Mouse (Mus musculus) MEL (cell line): Measurements from ENCODE around the gene Pole. TPM values are rescaled to one million over a fixed set of nuclear protein-coding genes. Genes with fewer than 3 reads are reported as not detected.

ENCODE experiments used
- DNase-seq: peaks from one replicate; pipeline ENCODE4 v3.0.0; 2011; ENCODE audit warnings: low read depth, low spot score
- H3K27ac ChIP-seq: 2 replicates; pipeline ENCODE4 v1.5.1; 2012; ENCODE audit warnings: low read depth, mild to moderate bottlenecking, control low read depth, low read length, moderate library complexity; ENCODE audit not compliant: control insufficient read depth
- H3K27me3 ChIP-seq, 2 experiments: fragments of 150-350 bp in 1 of 2; sonication (generic) in 1 of 2; 2 replicates each; pipeline ENCODE4 v1.6.1; 2012; ENCODE audit warnings: low read length in 2 of 2, mild to moderate bottlenecking in 2 of 2, improper control_type of control experiment in 1 of 2, moderate library complexity in 1 of 2; ENCODE audit not compliant: insufficient read depth in 2 of 2, control insufficient read depth in 1 of 2
- H3K36me3 ChIP-seq, 2 experiments: 2 replicates each; pipeline ENCODE4 v1.6.1; 2012 to 2014; ENCODE audit warnings: low read length in 2 of 2, improper control_type of control experiment in 1 of 2, inconsistent platforms in 1 of 2, mild to moderate bottlenecking in 1 of 2; ENCODE audit not compliant: insufficient read depth in 2 of 2, control insufficient read depth in 1 of 2
- H3K4me1 ChIP-seq, 2 experiments: fragments of 150-350 bp in 1 of 2; sonication (generic) in 1 of 2; 2 replicates each; pipeline ENCODE4 v1.6.1; 2012; ENCODE audit warnings: low read length in 2 of 2, improper control_type of control experiment in 1 of 2, mild to moderate bottlenecking in 1 of 2; ENCODE audit not compliant: insufficient read depth in 2 of 2, control insufficient read depth in 1 of 2
- H3K4me3 ChIP-seq, 2 experiments: fragments of 150-350 bp in 1 of 2; sonication (generic) in 1 of 2; 2 replicates each; pipeline ENCODE4 v1.5.1; 2012; ENCODE audit warnings: low read depth in 2 of 2, low read length in 2 of 2, mild to moderate bottlenecking in 2 of 2, moderate library complexity in 2 of 2, control low read depth in 1 of 2, improper control_type of control experiment in 1 of 2; ENCODE audit not compliant: control insufficient read depth in 1 of 2, insufficient read depth in 1 of 2
- H3K79me2 ChIP-seq: 2 replicates; pipeline ENCODE4 v1.6.1; 2012; ENCODE audit warnings: mild to moderate bottlenecking, low read length, moderate library complexity; ENCODE audit not compliant: control insufficient read depth, poor library complexity, insufficient read depth
- H3K9ac ChIP-seq: 2 replicates; pipeline ENCODE4 v1.6.1; 2012; ENCODE audit warnings: low read depth, mild to moderate bottlenecking, control low read depth, low read length, moderate library complexity; ENCODE audit not compliant: control insufficient read depth, poor library complexity, severe bottlenecking
- H3K9me3 ChIP-seq: fragments of 150-350 bp; sonication (generic); replicated peaks from 2 replicates; pipeline ENCODE4 v1.6.1; 2012; ENCODE audit warnings: mild to moderate bottlenecking, low read length, improper control_type of control experiment, moderate library complexity; ENCODE audit not compliant: insufficient read depth
- CTCF ChIP-seq, 3 experiments: IDR thresholded peaks in 2 of 3; conservative IDR thresholded peaks in 1 of 3; 2 replicates each; pipeline ENCODE4 v1.5.1; 2011 to 2012; ENCODE audit warnings: low read length in 3 of 3, low read depth in 2 of 3, mild to moderate bottlenecking in 2 of 3, improper control_type of control experiment in 1 of 3, inconsistent platforms in 1 of 3, mixed read lengths in 1 of 3, moderate library complexity in 1 of 3; ENCODE audit not compliant: control insufficient read depth in 1 of 3, insufficient read depth in 1 of 3, poor library complexity in 1 of 3, severe bottlenecking in 1 of 3
- E2F4 ChIP-seq: IDR thresholded peaks from 2 replicates; pipeline ENCODE4 v1.6.1; 2011; ENCODE audit warnings: low read depth, low read length, improper control_type of control experiment, borderline replicate concordance
- EP300 ChIP-seq, 2 experiments: IDR thresholded peaks; 2 replicates each; pipeline ENCODE4 v1.6.1; 2011; ENCODE audit warnings: improper control_type of control experiment in 2 of 2, low read length in 2 of 2, low read depth in 1 of 2, mild to moderate bottlenecking in 1 of 2
- ETS1 ChIP-seq: IDR thresholded peaks from 2 replicates; pipeline ENCODE4 v1.6.1; 2012; ENCODE audit warnings: low read depth, mild to moderate bottlenecking, inconsistent platforms, low read length, improper control_type of control experiment, moderate library complexity
- GABPA ChIP-seq: IDR thresholded peaks from 2 replicates; pipeline ENCODE4 v1.6.1; 2012; ENCODE audit warnings: low read depth, mild to moderate bottlenecking, inconsistent platforms, low read length, improper control_type of control experiment, moderate library complexity
- GATA1 ChIP-seq: IDR thresholded peaks from 2 replicates; pipeline ENCODE4 v1.6.1; 2011; ENCODE audit warnings: low read depth, low read length, improper control_type of control experiment
- HCFC1 ChIP-seq: IDR thresholded peaks from 2 replicates; pipeline ENCODE4 v1.6.1; 2012; ENCODE audit warnings: low read depth, mild to moderate bottlenecking, inconsistent platforms, low read length, improper control_type of control experiment, moderate library complexity
- KAT2A ChIP-seq: conservative IDR thresholded peaks from 2 replicates; pipeline ENCODE4 v1.6.1; 2012; ENCODE audit warnings: low read depth, low read length, improper control_type of control experiment, inconsistent platforms
- MAX ChIP-seq: IDR thresholded peaks from 2 replicates; pipeline ENCODE4 v1.6.1; 2011; ENCODE audit warnings: low read length, improper control_type of control experiment
- MAZ ChIP-seq: IDR thresholded peaks from 2 replicates; pipeline ENCODE4 v1.6.1; 2012; ENCODE audit warnings: low read depth, mild to moderate bottlenecking, inconsistent platforms, low read length, improper control_type of control experiment
- MEF2A ChIP-seq: IDR thresholded peaks from 2 replicates; pipeline ENCODE4 v1.6.1; 2014; ENCODE audit warnings: low read depth, mild to moderate bottlenecking, inconsistent platforms, low read length, improper control_type of control experiment; ENCODE audit not compliant: poor library complexity, insufficient replicate concordance, severe bottlenecking; ENCODE audit errors: extremely low read depth
- MXI1 ChIP-seq: IDR thresholded peaks from 2 replicates; pipeline ENCODE4 v1.6.1; 2011; ENCODE audit warnings: mild to moderate bottlenecking, low read depth, low read length, improper control_type of control experiment
- MYC ChIP-seq: IDR thresholded peaks from 2 replicates; pipeline ENCODE4 v1.6.1; 2011; ENCODE audit warnings: low read depth, mild to moderate bottlenecking, low read length, improper control_type of control experiment, moderate library complexity
- NELFE ChIP-seq: IDR thresholded peaks from 2 replicates; pipeline ENCODE4 v1.6.1; 2011; ENCODE audit warnings: low read depth, low read length, improper control_type of control experiment
- POLR2AphosphoS2 ChIP-seq: IDR thresholded peaks from 2 replicates; pipeline ENCODE4 v1.6.1; 2011; ENCODE audit warnings: low read length, improper control_type of control experiment
- POLR2AphosphoS5 ChIP-seq: IDR thresholded peaks from 2 replicates; pipeline ENCODE4 v1.6.1; 2012; ENCODE audit warnings: low read depth, borderline replicate concordance, mild to moderate bottlenecking, inconsistent platforms, low read length, moderate library complexity, mixed read lengths
- RAD21 ChIP-seq: IDR thresholded peaks from 2 replicates; pipeline ENCODE4 v1.6.1; 2011; ENCODE audit warnings: mild to moderate bottlenecking, low read depth, low read length, improper control_type of control experiment
- RCOR1 ChIP-seq: IDR thresholded peaks from 2 replicates; pipeline ENCODE4 v1.6.1; 2012; ENCODE audit warnings: low read depth, mild to moderate bottlenecking, inconsistent platforms, low read length, improper control_type of control experiment
- SIN3A ChIP-seq: IDR thresholded peaks from 2 replicates; pipeline ENCODE4 v1.6.1; 2012; ENCODE audit warnings: low read length, improper control_type of control experiment, inconsistent platforms
- SMC3 ChIP-seq: IDR thresholded peaks from 2 replicates; pipeline ENCODE4 v1.6.1; 2011; ENCODE audit warnings: low read depth, low read length, improper control_type of control experiment
- USF1 ChIP-seq: IDR thresholded peaks from 2 replicates; pipeline ENCODE4 v1.6.1; 2014; ENCODE audit warnings: low read depth, mild to moderate bottlenecking, inconsistent platforms, low read length, improper control_type of control experiment, moderate library complexity
- USF2 ChIP-seq, 2 experiments: IDR thresholded peaks; 2 replicates each; pipeline ENCODE4 v1.6.1; 2011 to 2012; ENCODE audit warnings: improper control_type of control experiment in 2 of 2, low read length in 2 of 2, borderline replicate concordance in 1 of 2, inconsistent platforms in 1 of 2, low read depth in 1 of 2, mild to moderate bottlenecking in 1 of 2; ENCODE audit not compliant: insufficient read depth in 1 of 2
- ZMIZ1 ChIP-seq: IDR thresholded peaks from 2 replicates; pipeline ENCODE4 v1.6.1; 2012; ENCODE audit warnings: low read depth, mild to moderate bottlenecking, inconsistent platforms, low read length, improper control_type of control experiment, moderate library complexity
- ZNF384 ChIP-seq: IDR thresholded peaks from 2 replicates; pipeline ENCODE4 v1.6.1; 2012; ENCODE audit warnings: low read depth, mild to moderate bottlenecking, inconsistent platforms, low read length, improper control_type of control experiment
- polyA plus RNA-seq, 2 experiments: library from polyadenylated mRNA; stranded (reverse) in 1 of 2; unstranded in 1 of 2; fragments of >175 nt in 1 of 2; fragments of >200 nt in 1 of 2; gene quantifications; 2 replicates each; pipeline versions ENCODE4 v1.2.1 to v1.2.4; 2012; ENCODE audit warnings: low replicate concordance in 2 of 2, low read depth in 1 of 2; ENCODE audit not compliant: insufficient read length in 2 of 2, insufficient read depth in 1 of 2, missing spikeins in 1 of 2
- total RNA-seq: library from RNA; depleted of rRNA; stranded (reverse); fragments of 300-350 nt; gene quantifications from 2 replicates; pipeline ENCODE4 v1.2.3, GENCODE M21; 2012

Gene Pole
- total and polyA plus RNA-seq, 3 experiments, result 32.4 to 81.4 (median 52.6) TPM

GRCm38 (mm10) chr5:110362813-110363178 is 76.7 kb downstream of the Pole start:
- DNase-seq, result no peak
- Histone ChIP-seq H3K9ac (no peak overlapping the region), H3K79me2 (no peaks in the 10 kb centered on the region), H3K9me3 (no peaks in the 10 kb centered on the region), H3K27me3 (no peaks in the 10 kb centered on the region), H3K4me3 (no peak overlapping the region), H3K36me3 (no peaks in the 10 kb centered on the region), H3K27ac (no peak overlapping the region), H3K4me1 (no peaks in the 10 kb centered on the region)
- TF ChIP-seq POLR2AphosphoS2, result no peak
- TF ChIP-seq MAZ, result no peak
- no peak for TF ChIP-seq ETS1
- no peak for TF ChIP-seq MAX
- no peak for TF ChIP-seq HCFC1
- no peak for TF ChIP-seq MEF2A
- TF ChIP-seq ZMIZ1, result no peak
- TF ChIP-seq ZNF384, result no peak
- no peak for TF ChIP-seq MXI1
- no peak for TF ChIP-seq RAD21
- TF ChIP-seq EP300 (IDR thresholded peaks at IDR 0.05; ENCODE audit: low read depth in 1 of 2, low read length in 2 of 2), result no peak

GRCm38 (mm10) chr5:110363179-110363821 is 77.2 kb downstream of the Pole start:
- TF ChIP-seq MYC (no peak), HCFC1 (no peak), GABPA (no peak), ZMIZ1 (no peak), USF1 (no peak), RAD21 (no peak), SMC3 (no peak), SIN3A (no peak), E2F4 (no peak), CTCF (IDR thresholded peaks at IDR 0.05 in 2 of 3, conservative IDR thresholded peaks at IDR 0.05 in 1 of 3; ENCODE audit: control insufficient read depth in 1 of 3, insufficient read depth in 1 of 3, low read depth in 2 of 3, low read length in 3 of 3, poor library complexity in 1 of 3, severe bottlenecking in 1 of 3) (no peak), USF2 (IDR thresholded peaks at IDR 0.05; ENCODE audit: borderline replicate concordance in 1 of 2, insufficient read depth in 1 of 2, low read depth in 1 of 2, low read length in 2 of 2) (no peak), POLR2AphosphoS5 (no peak), NELFE (no peak), GATA1 (no peak), RCOR1 (no peak), KAT2A (no peak)
- DNase-seq, result no peak
- H3K9ac ChIP-seq, result no peak overlapping the region
- H3K27ac ChIP-seq, result no peak overlapping the region
- H3K27me3 ChIP-seq, result no peaks in the 10 kb centered on the region
- H3K9me3 ChIP-seq, result no peaks in the 10 kb centered on the region
- no peaks in the 10 kb centered on the region for H3K79me2 ChIP-seq
- H3K4me3 ChIP-seq, result no peak overlapping the region
- H3K36me3 ChIP-seq, result no peaks in the 10 kb centered on the region
- no peaks in the 10 kb centered on the region for H3K4me1 ChIP-seq
